Mouse (Mus musculus): ENCODE results near the gene Sphk2. TPM values are rescaled to one million over a fixed set of nuclear protein-coding genes. Genes with fewer than 3 reads are reported as not detected.
"Not testable (repeated sequence)": the region's sequence is repeated elsewhere in the genome, so short reads cannot be mapped to it uniquely, and the experiment has no call there.

Sphk2 gene
- polyA plus RNA-seq, 1 experiment = 9.9 TPM

- Histone ChIP-seq H3K27ac (replicated peaks; ENCODE audit: low read depth, low read length) (peak overlapping the region; percentile 94), H3K4me3 (ENCODE audit: insufficient read depth, low read depth, low read length) (no peak overlapping the region), H3K4me1 (ENCODE audit: control insufficient read depth, insufficient read depth, insufficient read length, low read length) (peaks cover 24% of the 10 kb centered on the region)
Measured at GRCm38 (mm10) chr7:45681046-45681736, 36.6 kb downstream of the Sphk2 start.

- Histone ChIP-seq H3K27ac (replicated peaks; ENCODE audit: low read depth, low read length) (peak overlapping the region; percentile 94), H3K4me1 (ENCODE audit: control insufficient read depth, insufficient read depth, insufficient read length, low read length) (peaks cover 24% of the 10 kb centered on the region), H3K4me3 (ENCODE audit: insufficient read depth, low read depth, low read length) (no peak overlapping the region)
Measured at GRCm38 (mm10) chr7:45679966-45680621, 37.7 kb downstream of the Sphk2 start.

- peaks cover 24% of the 10 kb centered on the region for H3K4me1 ChIP-seq (ENCODE audit: control insufficient read depth, insufficient read depth, insufficient read length, low read length)
- no peak overlapping the region for H3K4me3 ChIP-seq (ENCODE audit: insufficient read depth, low read depth, low read length)
- H3K27ac ChIP-seq (replicated peaks; ENCODE audit: low read depth, low read length) = no peak overlapping the region
Measured at GRCm38 (mm10) chr7:45678513-45678912, 39.3 kb downstream of the Sphk2 start.

DNA sequence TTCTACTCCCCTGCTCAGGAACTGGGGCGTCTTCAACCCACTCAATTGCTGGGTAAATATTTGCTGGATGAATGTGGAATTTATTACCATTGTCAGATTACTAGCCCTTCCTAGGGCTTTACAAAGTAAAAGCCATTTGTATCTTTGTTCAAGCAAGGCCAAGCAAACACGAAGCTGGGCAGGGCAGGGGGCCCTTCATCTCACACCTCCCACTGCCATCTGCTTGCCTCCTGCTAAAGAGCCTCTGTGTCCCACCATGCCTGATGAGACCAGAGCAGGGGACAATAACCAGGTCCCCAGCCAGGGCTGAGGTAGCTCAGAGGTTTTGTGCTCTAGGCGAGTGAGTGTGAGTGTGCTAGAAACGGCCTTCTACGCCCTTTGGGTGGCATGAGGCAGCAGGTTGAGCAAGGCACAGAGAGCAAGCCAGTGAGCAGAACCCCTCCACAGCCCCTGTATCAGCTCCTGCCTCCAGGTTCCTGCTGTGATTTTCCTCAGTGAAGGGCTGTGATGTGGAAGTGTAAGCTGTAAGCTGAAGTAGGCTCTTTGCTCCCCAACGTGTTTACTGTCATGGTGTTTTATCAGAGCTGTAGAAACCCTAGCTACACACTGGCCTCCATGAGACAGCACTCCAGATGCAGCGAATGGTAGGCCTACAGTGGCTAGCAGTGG lies 40.0 kb downstream of the Sphk2 start:
- Histone ChIP-seq H3K27ac (replicated peaks; ENCODE audit: low read depth, low read length) (no peak overlapping the region), H3K4me1 (ENCODE audit: control insufficient read depth, insufficient read depth, insufficient read length, low read length) (peaks cover 24% of the 10 kb centered on the region), H3K4me3 (ENCODE audit: insufficient read depth, low read depth, low read length) (no peak overlapping the region)

- H3K4me3 ChIP-seq (ENCODE audit: insufficient read depth, low read depth, low read length) = no peak overlapping the region
- H3K27ac ChIP-seq (replicated peaks; ENCODE audit: low read depth, low read length) = no peak overlapping the region
- no peaks in the 10 kb centered on the region for H3K4me1 ChIP-seq (ENCODE audit: control insufficient read depth, insufficient read depth, insufficient read length, low read length)
Measured at GRCm38 (mm10) chr7:45668921-45669320, 48.9 kb downstream of the Sphk2 start.

DNA sequence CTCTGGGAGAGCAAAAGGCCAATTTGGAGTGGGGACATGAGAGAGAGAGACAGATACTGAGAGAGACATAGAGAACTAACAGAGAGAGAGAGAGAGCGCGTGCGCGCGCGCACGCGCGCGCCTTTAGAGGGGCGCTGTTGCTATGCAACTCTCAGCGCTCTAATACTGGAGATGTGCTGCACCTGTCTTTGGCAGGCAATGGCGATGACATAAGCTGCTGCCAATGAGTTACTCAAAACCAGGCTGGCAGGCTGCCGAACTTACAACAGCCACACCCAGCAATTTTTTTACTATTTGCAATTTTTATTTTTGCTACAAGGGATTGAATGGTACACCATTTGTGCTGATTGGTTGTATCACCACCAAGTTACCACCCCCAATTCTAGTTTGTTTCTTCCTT lies 50.0 kb downstream of the Sphk2 start:
- H3K4me1 ChIP-seq (ENCODE audit: control insufficient read depth, insufficient read depth, insufficient read length, low read length) = no peaks in the 10 kb centered on the region
- no peak overlapping the region for H3K27ac ChIP-seq (replicated peaks; ENCODE audit: low read depth, low read length)
- no peak overlapping the region for H3K4me3 ChIP-seq (ENCODE audit: insufficient read depth, low read depth, low read length)

DNA sequence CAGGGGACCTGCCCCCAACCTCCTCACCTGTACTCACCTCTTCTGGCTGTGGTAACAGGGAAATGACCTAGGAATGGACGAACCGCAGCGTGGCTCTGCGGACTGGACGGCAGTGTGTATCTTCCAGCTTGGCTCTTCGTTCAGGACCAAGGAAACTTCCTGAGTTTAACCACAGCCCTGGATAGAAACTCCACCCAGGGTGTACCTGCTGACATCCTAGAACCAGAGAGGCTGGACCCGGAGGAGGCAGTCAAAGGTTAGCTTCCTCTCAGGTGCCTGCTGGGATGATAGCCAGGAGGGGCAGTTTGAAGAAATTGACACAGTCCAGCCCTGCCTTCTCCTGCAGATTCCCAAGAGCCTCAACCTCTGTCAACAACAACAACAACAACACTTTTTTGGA lies 51.6 kb downstream of the Sphk2 start, which contains the start of gene Fut2:
Gene Fut2, minus strand, starts transcription at position 234 of the 400 bp plus-strand sequence.
- H3K4me1 ChIP-seq (ENCODE audit: control insufficient read depth, insufficient read depth, insufficient read length, low read length) = no peaks in the 10 kb centered on the region
- no peak within 1 kb of the TSS for H3K4me3 ChIP-seq (ENCODE audit: insufficient read depth, low read depth, low read length)
- H3K27ac ChIP-seq (replicated peaks; ENCODE audit: low read depth, low read length) = no peak within 1 kb of the TSS

GRCm38 (mm10) chr7:45665303-45666138 lies 52.3 kb downstream of the Sphk2 start:
- no peaks in the 10 kb centered on the region for H3K4me1 ChIP-seq (ENCODE audit: control insufficient read depth, insufficient read depth, insufficient read length, low read length)

GRCm38 (mm10) chr7:45661702-45662101 lies 56.1 kb downstream of the Sphk2 start:
- H3K4me1 ChIP-seq (ENCODE audit: control insufficient read depth, insufficient read depth, insufficient read length, low read length); H3K4me3 ChIP-seq (ENCODE audit: insufficient read depth, low read depth, low read length); H3K27ac ChIP-seq (replicated peaks; ENCODE audit: low read depth, low read length): not testable (repeated sequence)

More at GRCm38 (mm10) chr7:45665303-45666138, 52.3 kb downstream of the Sphk2 start:
- Histone ChIP-seq H3K27ac (replicated peaks; ENCODE audit: low read depth, low read length) (no peak overlapping the region), H3K4me3 (ENCODE audit: insufficient read depth, low read depth, low read length) (no peak overlapping the region)

GRCm38 (mm10) chr7:45660746-45661478 lies 56.9 kb downstream of the Sphk2 start:
- Histone ChIP-seq H3K4me1 (ENCODE audit: control insufficient read depth, insufficient read depth, insufficient read length, low read length) (no peaks in the 10 kb centered on the region), H3K27ac (replicated peaks; ENCODE audit: low read depth, low read length) (no peak overlapping the region), H3K4me3 (ENCODE audit: insufficient read depth, low read depth, low read length) (no peak overlapping the region)

Other genes starting within 250 kb of the Sphk2 start
- not detected in 2 replicates for gene Tulp2, start 236.1 kb downstream of the Sphk2 start, polyA plus RNA-seq (2012; ENCODE audit: insufficient read depth, insufficient read length, missing spikeins)
- gene Gm45808, start 231.2 kb downstream of the Sphk2 start, polyA plus RNA-seq (2012; ENCODE audit: insufficient read depth, insufficient read length, missing spikeins) = 6.9 TPM in 1 of 2 replicates, not detected in the other
- gene Dhdh, start 229.2 kb downstream of the Sphk2 start, polyA plus RNA-seq (2012; ENCODE audit: insufficient read depth, insufficient read length, missing spikeins) = 145 and 190 TPM in 2 replicates
- gene Nucb1, start 207.6 kb downstream of the Sphk2 start, polyA plus RNA-seq (2012; ENCODE audit: insufficient read depth, insufficient read length, missing spikeins) = 78.6 and 108 TPM in 2 replicates
- gene Ppp1r15a, start 191.7 kb downstream of the Sphk2 start, polyA plus RNA-seq (2012; ENCODE audit: insufficient read depth, insufficient read length, missing spikeins) = 12.6 and 24.6 TPM in 2 replicates
- 1.9 and 3.3 TPM in 2 replicates for gene Plekha4, start 191.7 kb downstream of the Sphk2 start, polyA plus RNA-seq (2012; ENCODE audit: insufficient read depth, insufficient read length, missing spikeins)
- not detected in 2 replicates for gene Hsd17b14, start 163.1 kb downstream of the Sphk2 start, polyA plus RNA-seq (2012; ENCODE audit: insufficient read depth, insufficient read length, missing spikeins)
- 82.0 and 135 TPM in 2 replicates for gene Bcat2, start 147.8 kb downstream of the Sphk2 start, polyA plus RNA-seq (2012; ENCODE audit: insufficient read depth, insufficient read length, missing spikeins)
- gene Fgf21, start 102.5 kb downstream of the Sphk2 start, polyA plus RNA-seq (2012; ENCODE audit: insufficient read depth, insufficient read length, missing spikeins) = 2.0 TPM in 1 of 2 replicates, not detected in the other
- gene Fut1, start 100.7 kb downstream of the Sphk2 start, polyA plus RNA-seq (2012; ENCODE audit: insufficient read depth, insufficient read length, missing spikeins) = not detected in 2 replicates
- 0.63 TPM in 1 of 2 replicates, not detected in the other for gene Izumo1, start 96.2 kb downstream of the Sphk2 start, polyA plus RNA-seq (2012; ENCODE audit: insufficient read depth, insufficient read length, missing spikeins)
- 4.3 and 9.3 TPM in 2 replicates for gene Rasip1, start 90.5 kb downstream of the Sphk2 start, polyA plus RNA-seq (2012; ENCODE audit: insufficient read depth, insufficient read length, missing spikeins)
- gene Mamstr, start 78.0 kb downstream of the Sphk2 start, polyA plus RNA-seq (2012; ENCODE audit: insufficient read depth, insufficient read length, missing spikeins) = 1.5 TPM in 1 of 2 replicates, not detected in the other
- gene Fut2, start 51.6 kb downstream of the Sphk2 start, polyA plus RNA-seq (2012; ENCODE audit: insufficient read depth, insufficient read length, missing spikeins) = not detected in 2 replicates
- gene Ntn5, start 34.0 kb downstream of the Sphk2 start, polyA plus RNA-seq (2012; ENCODE audit: insufficient read depth, insufficient read length, missing spikeins) = not detected in 2 replicates
- gene Sec1, start 23.6 kb downstream of the Sphk2 start, polyA plus RNA-seq (2012; ENCODE audit: insufficient read depth, insufficient read length, missing spikeins) = not detected in 2 replicates
- 12.1 and 17.1 TPM in 2 replicates for gene Car11, start 18.2 kb downstream of the Sphk2 start, polyA plus RNA-seq (2012; ENCODE audit: insufficient read depth, insufficient read length, missing spikeins)
- 23.3 and 31.5 TPM in 2 replicates for gene Dbp, start 12.9 kb downstream of the Sphk2 start, polyA plus RNA-seq (2012; ENCODE audit: insufficient read depth, insufficient read length, missing spikeins)
- 445 and 504 TPM in 2 replicates for gene Rpl18, start 2.5 kb downstream of the Sphk2 start, polyA plus RNA-seq (2012; ENCODE audit: insufficient read depth, insufficient read length, missing spikeins)
- not detected in 2 replicates for gene Fam83e, start 3.2 kb upstream of the Sphk2 start, polyA plus RNA-seq (2012; ENCODE audit: insufficient read depth, insufficient read length, missing spikeins)
- not detected in 2 replicates for gene Spaca4, start 7.8 kb upstream of the Sphk2 start, polyA plus RNA-seq (2012; ENCODE audit: insufficient read depth, insufficient read length, missing spikeins)
- gene Lmtk3, start 65.7 kb upstream of the Sphk2 start, polyA plus RNA-seq (2012; ENCODE audit: insufficient read depth, insufficient read length, missing spikeins) = 0.36 and 0.46 TPM in 2 replicates
- gene Sult2b1, start 66.7 kb upstream of the Sphk2 start, polyA plus RNA-seq (2012; ENCODE audit: insufficient read depth, insufficient read length, missing spikeins) = 0.87 and 1.1 TPM in 2 replicates
- gene Cyth2, start 96.6 kb upstream of the Sphk2 start, polyA plus RNA-seq (2012; ENCODE audit: insufficient read depth, insufficient read length, missing spikeins) = 39.1 and 45.5 TPM in 2 replicates
- gene Kcnj14, start 106.8 kb upstream of the Sphk2 start, polyA plus RNA-seq (2012; ENCODE audit: insufficient read depth, insufficient read length, missing spikeins) = 1.1 TPM in 1 of 2 replicates, not detected in the other
- 5.5 and 6.6 TPM in 2 replicates for gene Grwd1, start 112.9 kb upstream of the Sphk2 start, polyA plus RNA-seq (2012; ENCODE audit: insufficient read depth, insufficient read length, missing spikeins)
- 95.6 and 96.1 TPM in 2 replicates for gene Kdelr1, start 154.8 kb upstream of the Sphk2 start, polyA plus RNA-seq (2012; ENCODE audit: insufficient read depth, insufficient read length, missing spikeins)
- not detected in 2 replicates for gene Grin2d, start 160.4 kb upstream of the Sphk2 start, polyA plus RNA-seq (2012; ENCODE audit: insufficient read depth, insufficient read length, missing spikeins)
- gene Syngr4, start 178.7 kb upstream of the Sphk2 start, polyA plus RNA-seq (2012; ENCODE audit: insufficient read depth, insufficient read length, missing spikeins) = not detected in 2 replicates
- gene Tmem143, start 178.9 kb upstream of the Sphk2 start, polyA plus RNA-seq (2012; ENCODE audit: insufficient read depth, insufficient read length, missing spikeins) = 151 and 189 TPM in 2 replicates
- 18.1 and 29.0 TPM in 2 replicates for gene Emp3, start 203.4 kb upstream of the Sphk2 start, polyA plus RNA-seq (2012; ENCODE audit: insufficient read depth, insufficient read length, missing spikeins)
- 1.2 and 1.7 TPM in 2 replicates for gene Ccdc114, start 206.1 kb upstream of the Sphk2 start, polyA plus RNA-seq (2012; ENCODE audit: insufficient read depth, insufficient read length, missing spikeins)